Mouse (Mus musculus) cerebellum, postnatal 25 days (tissue): ENCODE data around the gene Iglon5.
A peak's percentile ranks its signal among the peaks of the same experiment; 100 is the strongest.

Experiments
- DNase-seq, 2 experiments: peaks; one replicate each; pipeline ENCODE4 v3.0.0; 2021; ENCODE audit warnings: mixed read lengths in 2 of 2

The Iglon5 gene

DNA sequence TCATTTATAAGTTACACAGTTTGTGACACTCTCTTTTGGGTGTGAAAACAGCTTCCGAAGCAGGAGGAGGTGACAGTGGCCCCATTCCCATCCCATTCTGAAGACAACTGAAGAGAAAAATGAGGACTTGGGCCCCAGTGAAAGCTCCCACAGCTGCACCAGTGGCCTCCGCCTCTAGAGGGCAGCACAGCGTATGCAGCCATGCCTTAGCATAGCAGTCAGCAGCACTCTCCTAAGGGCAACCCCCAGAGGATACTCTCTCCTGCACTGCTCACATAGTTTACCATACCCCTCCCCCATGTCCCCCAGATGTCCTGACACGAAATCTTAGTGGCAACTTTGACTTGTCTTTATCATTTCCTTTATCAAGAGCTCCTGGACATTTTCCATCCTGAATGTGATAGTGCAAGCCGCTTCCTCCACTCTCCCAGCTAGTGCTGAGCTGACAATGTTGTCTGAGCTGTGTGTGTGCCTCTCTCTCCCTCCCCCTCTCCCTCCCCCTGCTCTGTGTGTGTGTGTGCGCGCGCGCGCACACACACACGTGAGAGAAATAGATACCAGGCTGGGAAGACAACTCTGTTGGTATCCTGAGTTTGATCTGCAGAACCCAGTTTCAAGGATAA lies 66.8 kb downstream of the Iglon5 start:
- DNase-seq, result peak; percentile 86 to 92
